Mouse (Mus musculus) heart, adult 2 months (tissue): ENCODE data around the gene Sorbs1.

Experiments
- CTCF ChIP-seq: fragments of 200-600 bp; IDR thresholded peaks from 2 replicates; pipeline ENCODE4 v1.8.1; 2022; ENCODE audit warnings: antibody characterized with exemption, mild to moderate bottlenecking, moderate library complexity
- EP300 ChIP-seq: fragments of 200-500 bp; IDR thresholded peaks from 2 replicates; pipeline ENCODE4 v1.6.1; 2011; ENCODE audit warnings: low read depth, low read length, control low read depth; ENCODE audit not compliant: insufficient read depth
- POLR2A ChIP-seq: fragments of 200-500 bp; IDR thresholded peaks from 2 replicates; pipeline ENCODE4 v1.6.1; 2011; ENCODE audit warnings: mild to moderate bottlenecking, low read depth, low read length, control low read depth; ENCODE audit not compliant: insufficient read depth

DNA sequence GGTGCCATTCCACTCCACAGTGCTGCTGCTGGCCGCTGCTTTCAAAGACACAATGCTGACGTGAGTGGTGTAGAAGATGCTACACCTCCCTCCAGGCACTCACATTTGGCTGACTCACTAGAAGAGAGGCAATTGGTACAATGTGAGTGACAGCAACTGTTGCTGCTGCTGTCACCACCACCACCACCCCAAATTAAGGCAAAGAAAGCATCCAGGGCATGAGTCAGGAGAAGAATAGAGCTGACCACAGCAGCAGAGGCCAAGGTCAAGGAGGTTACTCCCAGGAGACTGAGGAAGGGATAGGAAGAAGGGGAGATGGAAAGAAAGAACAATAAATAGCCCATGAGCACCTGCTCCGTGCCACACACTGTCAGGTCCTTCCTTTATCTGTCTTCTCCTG, 84.4 kb downstream of the Sorbs1 start:
- no peak for TF ChIP-seq CTCF
- TF ChIP-seq POLR2A = no peak
- no peak for TF ChIP-seq EP300
